Mouse (Mus musculus) forebrain, embryonic 16.5 days (tissue): ENCODE measurements around the gene Ufsp2. TPM values are rescaled to one million over a fixed set of nuclear protein-coding genes. Genes with fewer than 3 reads are reported as not detected.

Experiments
- polyA plus RNA-seq: library from polyadenylated mRNA; unstranded; fragments of >200 nt; fragmentation: Nextera tagmentation; extraction: Ambion mirVana; gene quantifications from 2 replicates; pipeline ENCODE4 v1.2.1, GENCODE M21; 2015

Ufsp2 gene
- polyA plus RNA-seq, 1 experiment from 2014 or later: 59.8 TPM

Other genes starting within 250 kb of the Ufsp2 start
- gene Pdlim3, start 90.1 kb upstream of the Ufsp2 start, polyA plus RNA-seq: 3.6 and 4.9 TPM in 2 replicates
- gene Ccdc110, start 40.9 kb upstream of the Ufsp2 start, polyA plus RNA-seq: 0.37 TPM in 1 of 2 replicates, not detected in the other
- 5.0 and 5.2 TPM in 2 replicates for gene 1700029J07Rik, start 276 bp upstream of the Ufsp2 start, polyA plus RNA-seq
- 0.24 and 0.72 TPM in 2 replicates for gene Lrp2bp, start 23.8 kb downstream of the Ufsp2 start, polyA plus RNA-seq
- 24.0 and 26.1 TPM in 2 replicates for gene Ankrd37, start 30.2 kb downstream of the Ufsp2 start, polyA plus RNA-seq
- 22.9 and 26.5 TPM in 2 replicates for gene Cfap97, start 176.2 kb downstream of the Ufsp2 start, polyA plus RNA-seq
- gene Snx25, start 176.6 kb downstream of the Ufsp2 start, polyA plus RNA-seq: 4.9 and 6.1 TPM in 2 replicates
- 679 and 710 TPM in 2 replicates for gene Slc25a4, start 235.8 kb downstream of the Ufsp2 start, polyA plus RNA-seq